Mouse (Mus musculus) lung, postnatal 14 days (tissue): ENCODE data around the gene Eif4enif1.

Source experiments
- DNase-seq: peaks from one replicate; pipeline ENCODE4 v3.0.0; 2021

Eif4enif1 gene

GRCm38 (mm10) chr11:3278351-3278750 is 76.2 kb downstream of the Eif4enif1 start:
- no peak for DNase-seq

- no peak for DNase-seq
These were observed 77.5 kb downstream of the Eif4enif1 start for GRCm38 (mm10) chr11:3279729-3280128.

- no peak for DNase-seq
These were observed 80.7 kb downstream of the Eif4enif1 start for GRCm38 (mm10) chr11:3282887-3283286.

GRCm38 (mm10) chr11:3283645-3284044 is 81.5 kb downstream of the Eif4enif1 start:
- DNase-seq: no peak

GRCm38 (mm10) chr11:3285940-3286339 is 83.7 kb downstream of the Eif4enif1 start:
- no peak for DNase-seq

- no peak for DNase-seq
These were observed 84.9 kb downstream of the Eif4enif1 start for GRCm38 (mm10) chr11:3287131-3287530.

GRCm38 (mm10) chr11:3287921-3288320 is 85.7 kb downstream of the Eif4enif1 start:
- no peak for DNase-seq

GRCm38 (mm10) chr11:3288521-3289301 is 86.5 kb downstream of the Eif4enif1 start, which contains the start of gene Patz1:
Patz1 (plus strand) TSS chr11:3288874.
- peak; percentile 61 for DNase-seq

- DNase-seq: peak; percentile 78
These were observed 87.2 kb downstream of the Eif4enif1 start for GRCm38 (mm10) chr11:3289302-3289802.

GRCm38 (mm10) chr11:3289803-3290639 is 87.8 kb downstream of the Eif4enif1 start:
- peak; percentile 84 for DNase-seq

GRCm38 (mm10) chr11:3290640-3291310 is 88.6 kb downstream of the Eif4enif1 start:
- DNase-seq: peak; percentile 53

- no peak for DNase-seq
These were observed 89.3 kb downstream of the Eif4enif1 start for GRCm38 (mm10) chr11:3291311-3292061.

- DNase-seq: peak; percentile 56
These were observed 89.8 kb downstream of the Eif4enif1 start for GRCm38 (mm10) chr11:3292062-3292421.

GRCm38 (mm10) chr11:3292711-3293249 is 90.6 kb downstream of the Eif4enif1 start:
- DNase-seq: peak; percentile 42

- DNase-seq: no peak
These were observed 91.2 kb downstream of the Eif4enif1 start for GRCm38 (mm10) chr11:3293361-3293760.
